Mouse (Mus musculus) liver, embryonic 11.5 days (tissue): ENCODE data around the gene Asb4. TPM values are rescaled to one million over a fixed set of nuclear protein-coding genes. Genes with fewer than 3 reads are reported as not detected.

Source experiments
- ATAC-seq: fragments of 200-750 bp; cut with Nextera tagmentation; replicated peaks from 2 replicates; pipeline ENCODE4 v1.8.0; 2017; ENCODE audit warnings: moderate number of reproducible peaks, mild to moderate bottlenecking, moderate TSS enrichment, moderate library complexity; ENCODE audit not compliant: low FRiP score
- DNase-seq: peaks from one replicate; pipeline ENCODE4 v3.0.0-alpha.2; 2017; ENCODE audit warnings: low spot score
- H3K27ac ChIP-seq: fragments of 300-500 bp; sonication (generic); 2 replicates; pipeline ENCODE4 v1.5.1; 2014; ENCODE audit warnings: mild to moderate bottlenecking, low read depth, low read length, control low read depth
- H3K27me3 ChIP-seq: fragments of 300-500 bp; sonication (generic); replicated peaks from 2 replicates; pipeline ENCODE4 v1.6.1; 2014; ENCODE audit warnings: low read length, mixed read lengths; ENCODE audit not compliant: control insufficient read depth, insufficient read depth
- H3K36me3 ChIP-seq: fragments of 300-500 bp; sonication (generic); 2 replicates; pipeline ENCODE4 v1.6.1; 2014; ENCODE audit warnings: mild to moderate bottlenecking, low read length, moderate library complexity, mixed read lengths; ENCODE audit not compliant: control insufficient read depth, insufficient read depth
- H3K4me1 ChIP-seq: fragments of 300-500 bp; sonication (generic); replicated peaks from 2 replicates; pipeline ENCODE4 v1.6.1; 2014; ENCODE audit warnings: low read length, mixed read lengths; ENCODE audit not compliant: control insufficient read depth, insufficient read depth
- H3K4me2 ChIP-seq: fragments of 300-500 bp; sonication (generic); 2 replicates; pipeline ENCODE4 v1.6.1; 2014; ENCODE audit warnings: mild to moderate bottlenecking, control low read depth, moderate library complexity
- H3K4me3 ChIP-seq: fragments of 300-500 bp; sonication (generic); 2 replicates; pipeline ENCODE4 v1.5.1; 2014; ENCODE audit warnings: low read depth, low read length, control low read depth
- H3K9ac ChIP-seq: fragments of 300-500 bp; sonication (generic); 2 replicates; pipeline ENCODE4 v1.6.1; 2014; ENCODE audit warnings: low read depth, low read length, control low read depth
- H3K9me3 ChIP-seq: fragments of 300-500 bp; sonication (generic); 2 replicates; pipeline ENCODE4 v1.6.1; 2016; ENCODE audit warnings: low read length, inconsistent platforms, mixed read lengths; ENCODE audit not compliant: control insufficient read depth
- WGBS: fragments of 180-500 bp; shearing (Covaris S2); extraction: QIAGEN DNeasy Blood & Tissue Kit; methylation state at CpG from one replicate; pipeline ENCODE4 v1.1.7; 2014; 5-methylcytosine and 5-hydroxymethylcytosine counted together
- polyA plus RNA-seq: library from polyadenylated mRNA; unstranded; fragments of >200 nt; fragmentation: Nextera tagmentation; extraction: Ambion mirVana; gene quantifications from 2 replicates; pipeline ENCODE4 v1.2.1, GENCODE M21; 2014

Gene Asb4
- polyA plus RNA-seq, 1 experiment from 2014 or later = 100 TPM

DNA sequence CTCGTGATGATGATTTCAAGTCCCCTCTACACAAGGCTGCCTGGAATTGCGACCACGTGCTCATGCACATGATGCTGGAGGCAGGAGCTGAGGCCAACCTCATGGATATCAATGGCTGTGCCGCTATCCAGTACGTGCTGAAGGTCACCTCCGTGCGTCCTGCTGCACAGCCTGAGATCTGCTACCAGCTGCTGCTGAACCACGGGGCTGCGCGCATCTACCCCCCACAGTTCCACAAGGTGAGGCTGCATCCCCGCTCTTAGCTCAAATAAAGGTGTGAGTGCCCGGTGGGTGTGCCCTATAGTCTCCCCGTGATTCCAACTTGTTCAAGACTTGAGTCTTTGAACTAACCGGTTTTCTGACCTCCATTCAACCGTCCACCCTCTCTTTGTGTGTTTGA is 40.4 kb downstream of the Asb4 start:
- DNase-seq = no peak
- H3K9me3 ChIP-seq = no peaks in the 10 kb centered on the region
- no peak overlapping the region for H3K27ac ChIP-seq
- no peaks in the 10 kb centered on the region for H3K4me1 ChIP-seq
- H3K36me3 ChIP-seq = no peaks in the 10 kb centered on the region
- no peak overlapping the region for H3K4me3 ChIP-seq
- no peak overlapping the region for H3K4me2 ChIP-seq
- H3K9ac ChIP-seq = no peak overlapping the region
- no peak for ATAC-seq
- H3K27me3 ChIP-seq = no peaks in the 10 kb centered on the region
- WGBS = 89% methylated on average over 15 of the region's 15 CpGs

DNA sequence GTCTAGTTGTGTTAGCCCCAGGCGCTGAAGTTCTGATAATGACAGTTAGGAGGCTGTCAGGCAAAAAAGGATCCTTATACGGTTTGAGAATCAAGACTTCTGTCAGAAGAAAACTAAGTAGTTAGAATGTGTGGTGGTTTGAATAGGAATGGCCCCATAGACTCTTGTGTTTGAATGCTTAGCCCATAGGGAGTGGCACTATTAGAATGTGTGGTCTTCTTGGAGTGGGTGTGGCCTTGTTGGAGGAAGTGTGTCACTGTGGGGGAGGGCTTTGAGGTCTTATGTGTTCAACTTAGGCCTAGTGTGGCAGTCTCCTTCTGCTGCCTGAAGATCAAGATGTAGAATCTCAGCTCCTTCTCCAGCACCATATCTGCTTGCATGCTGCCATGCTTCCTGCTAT is 43.8 kb downstream of the Asb4 start:
- no peaks in the 10 kb centered on the region for H3K27me3 ChIP-seq
- no peak overlapping the region for H3K9ac ChIP-seq
- 87% methylated on average over 2 of the region's 2 CpGs for WGBS
- H3K4me1 ChIP-seq = no peaks in the 10 kb centered on the region
- no peaks in the 10 kb centered on the region for H3K36me3 ChIP-seq
- H3K4me2 ChIP-seq = no peak overlapping the region
- no peaks in the 10 kb centered on the region for H3K9me3 ChIP-seq
- H3K27ac ChIP-seq = no peak overlapping the region
- DNase-seq = no peak
- H3K4me3 ChIP-seq = no peak overlapping the region
- no peak for ATAC-seq

DNA sequence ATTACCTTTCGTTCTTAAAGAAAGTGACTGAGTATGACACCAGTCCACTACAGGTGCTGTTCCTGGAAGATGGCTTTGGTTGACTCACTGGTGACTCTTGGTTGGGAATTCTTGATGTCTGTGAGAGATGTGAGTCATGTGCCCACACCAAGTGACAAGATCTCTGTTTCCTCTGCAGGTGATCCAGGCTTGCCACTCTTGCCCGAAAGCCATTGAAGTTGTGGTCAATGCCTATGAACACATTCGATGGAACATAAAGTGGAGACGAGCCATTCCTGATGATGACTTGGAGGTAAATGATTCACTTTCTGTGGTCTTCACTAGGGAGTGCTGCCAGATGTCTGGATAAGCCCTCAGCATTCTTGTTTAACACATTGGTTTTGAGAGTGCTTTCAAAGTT is 46.4 kb downstream of the Asb4 start:
- H3K4me3 ChIP-seq = no peak overlapping the region
- no peak overlapping the region for H3K4me2 ChIP-seq
- H3K4me1 ChIP-seq = no peaks in the 10 kb centered on the region
- no peaks in the 10 kb centered on the region for H3K36me3 ChIP-seq
- no peaks in the 10 kb centered on the region for H3K27me3 ChIP-seq
- DNase-seq (no peak), ATAC-seq (no peak)
- H3K9ac ChIP-seq = no peak overlapping the region
- H3K9me3 ChIP-seq = no peaks in the 10 kb centered on the region
- WGBS = 89% methylated on average over 4 of the region's 4 CpGs
- H3K27ac ChIP-seq = no peak overlapping the region

DNA sequence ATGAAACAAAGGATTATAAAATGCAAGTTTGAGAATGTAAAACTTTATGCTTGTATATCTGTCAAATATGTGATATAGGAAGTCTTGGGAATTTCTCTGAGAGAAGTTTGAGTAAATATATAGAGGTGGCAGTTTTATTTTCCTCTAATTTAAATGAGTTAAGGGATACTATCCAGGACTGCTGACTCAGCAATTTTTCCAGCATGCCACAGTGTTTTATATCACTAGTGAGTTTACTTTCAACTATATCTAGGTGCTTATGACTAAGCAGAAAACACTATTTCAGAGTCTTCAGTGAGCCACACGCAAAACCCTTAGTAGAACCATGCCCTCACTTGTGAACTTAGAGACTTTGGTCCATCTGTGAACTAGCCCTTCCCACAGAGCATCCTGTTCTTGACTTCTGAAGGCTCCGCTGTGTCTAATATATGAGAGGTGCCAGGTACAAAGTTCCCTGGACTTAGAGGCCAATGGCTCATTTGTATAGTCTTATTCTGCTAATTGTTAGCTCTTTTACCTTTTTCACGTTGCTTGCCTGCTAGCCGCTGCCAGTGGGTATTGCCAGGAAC is 46.9 kb downstream of the Asb4 start:
- DNase-seq (no peak), ATAC-seq (no peak)
- no peak overlapping the region for H3K4me3 ChIP-seq
- 91% methylated on average over 4 of the region's 4 CpGs for WGBS
- no peak overlapping the region for H3K27ac ChIP-seq
- no peak overlapping the region for H3K9ac ChIP-seq
- H3K4me1 ChIP-seq = no peaks in the 10 kb centered on the region
- no peaks in the 10 kb centered on the region for H3K27me3 ChIP-seq
- H3K4me2 ChIP-seq = no peak overlapping the region
- no peaks in the 10 kb centered on the region for H3K36me3 ChIP-seq
- no peaks in the 10 kb centered on the region for H3K9me3 ChIP-seq

DNA sequence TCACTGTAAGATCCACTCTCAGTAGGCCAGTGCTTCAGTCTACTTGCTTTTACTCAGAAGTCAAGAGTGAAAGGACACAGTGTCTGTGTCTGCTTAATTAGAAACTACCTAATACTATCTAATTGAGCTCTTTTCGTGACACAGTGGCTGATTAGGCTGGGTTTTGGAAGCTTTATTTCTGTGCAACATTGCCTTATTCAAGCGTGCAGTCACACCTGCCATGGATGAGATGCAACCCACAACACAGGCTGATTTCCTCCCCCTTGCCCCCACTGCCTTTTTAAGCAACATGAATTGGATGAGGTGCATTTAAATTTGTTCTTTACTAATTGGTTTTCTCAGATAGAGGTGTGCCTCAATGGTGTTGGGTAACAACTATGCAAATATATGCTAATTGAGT is 50.7 kb downstream of the Asb4 start:
- no peak for DNase-seq
- Histone ChIP-seq H3K27me3 (no peaks in the 10 kb centered on the region), H3K27ac (no peak overlapping the region), H3K4me3 (no peak overlapping the region), H3K4me1 (no peaks in the 10 kb centered on the region), H3K4me2 (no peak overlapping the region), H3K9me3 (no peaks in the 10 kb centered on the region), H3K36me3 (no peaks in the 10 kb centered on the region), H3K9ac (no peak overlapping the region)
- ATAC-seq = no peak
- 81% methylated on average over 2 of the region's 2 CpGs for WGBS

DNA sequence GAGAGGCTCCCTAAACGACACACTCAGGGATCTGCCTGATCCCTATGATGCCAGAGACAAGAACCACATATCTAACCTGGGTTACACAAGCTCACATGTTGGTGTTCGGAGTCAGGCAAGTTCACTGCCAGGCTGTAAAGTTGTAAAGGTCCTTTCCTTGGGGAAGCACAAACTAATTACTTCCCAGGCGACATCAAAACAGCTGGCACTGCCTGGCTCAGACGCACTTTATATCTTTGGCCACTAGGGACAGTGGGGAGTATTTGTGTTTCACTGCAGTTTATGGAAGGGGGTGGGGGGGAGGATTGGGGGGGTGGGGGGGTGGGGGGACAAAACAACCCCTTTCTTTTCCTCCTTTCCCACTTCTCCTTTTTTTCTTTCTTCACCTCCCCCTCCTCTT is 54.6 kb downstream of the Asb4 start:
- ATAC-seq (no peak), DNase-seq (no peak)
- WGBS = 40% methylated on average over 4 of the region's 4 CpGs
- no peak overlapping the region for H3K27ac ChIP-seq
- H3K4me3 ChIP-seq = no peak overlapping the region
- H3K9me3 ChIP-seq = no peaks in the 10 kb centered on the region
- no peak overlapping the region for H3K9ac ChIP-seq
- H3K4me2 ChIP-seq = no peak overlapping the region
- H3K36me3 ChIP-seq = no peaks in the 10 kb centered on the region
- no peaks in the 10 kb centered on the region for H3K27me3 ChIP-seq
- peaks cover 6% of the 10 kb centered on the region for H3K4me1 ChIP-seq

DNA sequence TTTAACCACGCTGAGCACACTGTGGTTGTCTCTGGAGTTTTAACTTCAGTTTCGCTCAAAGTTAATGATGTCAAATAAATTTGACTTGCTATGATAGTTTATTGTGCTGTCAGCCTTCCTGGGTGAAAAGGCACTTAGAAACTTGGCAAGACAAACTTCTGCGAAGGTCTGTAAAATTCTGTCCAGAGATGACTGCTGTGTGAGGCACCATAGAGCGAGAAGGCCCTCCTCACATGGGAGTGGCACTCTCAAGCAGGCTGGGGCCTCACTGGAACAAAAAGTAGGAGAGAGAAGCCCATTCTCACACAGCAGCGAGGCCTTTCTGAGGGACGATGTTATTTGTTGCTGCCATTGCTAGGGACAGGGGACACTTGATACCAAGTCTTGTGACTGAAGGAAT is 58.0 kb downstream of the Asb4 start:
- no peaks in the 10 kb centered on the region for H3K27me3 ChIP-seq
- H3K4me2 ChIP-seq = no peak overlapping the region
- DNase-seq (no peak), ATAC-seq (no peak)
- no peak overlapping the region for H3K9ac ChIP-seq
- peaks cover 11% of the 10 kb centered on the region for H3K4me1 ChIP-seq
- H3K9me3 ChIP-seq = no peaks in the 10 kb centered on the region
- WGBS = 88% methylated on average over 6 of the region's 6 CpGs
- no peak overlapping the region for H3K4me3 ChIP-seq
- no peak overlapping the region for H3K27ac ChIP-seq
- no peaks in the 10 kb centered on the region for H3K36me3 ChIP-seq

DNA sequence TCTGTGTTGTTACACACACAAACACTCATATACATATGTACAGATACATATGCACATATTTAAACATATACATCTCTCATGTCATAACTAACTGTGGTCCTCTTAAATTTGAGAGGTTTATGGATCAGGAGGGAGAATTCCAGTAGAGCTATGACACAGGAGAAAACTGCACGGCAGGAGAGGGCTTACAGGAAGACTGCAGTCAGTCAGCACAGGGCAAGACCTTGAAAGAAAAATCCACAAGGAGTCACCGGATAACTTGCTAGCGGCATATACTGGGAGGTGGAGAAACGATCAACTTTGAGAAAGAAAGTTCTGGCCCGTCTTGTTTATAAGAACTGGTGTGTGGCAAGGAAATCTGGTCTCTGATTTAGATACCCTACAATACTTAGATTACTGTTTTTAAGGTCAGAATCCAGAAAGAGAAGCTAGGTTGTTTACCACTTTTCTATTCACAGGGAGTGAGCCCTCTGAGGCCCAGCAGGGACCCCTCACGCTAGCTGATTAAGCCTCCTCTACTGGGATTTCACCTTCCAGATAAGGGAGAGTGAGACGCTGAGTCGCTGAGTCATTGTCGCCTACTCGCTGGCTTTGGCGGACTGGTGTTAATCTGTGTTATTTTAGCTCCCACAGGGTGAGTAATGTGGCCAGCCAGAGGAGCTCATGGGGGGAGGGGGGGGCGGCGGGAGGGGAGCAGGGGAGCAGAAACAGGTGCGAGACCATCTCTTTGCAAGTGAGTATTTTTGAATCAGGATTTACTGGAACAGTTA is 59.3 kb downstream of the Asb4 start:
- no peak overlapping the region for H3K27ac ChIP-seq
- no peaks in the 10 kb centered on the region for H3K27me3 ChIP-seq
- H3K4me1 ChIP-seq = peaks cover 11% of the 10 kb centered on the region
- no peak overlapping the region for H3K9ac ChIP-seq
- peak; percentile 59 for DNase-seq
- H3K4me2 ChIP-seq = peak overlapping the region; percentile 27
- H3K4me3 ChIP-seq = no peak overlapping the region
- 4% methylated on average over 12 of the region's 14 CpGs for WGBS
- peak; percentile 92 for ATAC-seq
- H3K9me3 ChIP-seq = no peaks in the 10 kb centered on the region
- H3K36me3 ChIP-seq = no peaks in the 10 kb centered on the region
